Mouse (Mus musculus) v-Abl transformed pro-B cells (cell line): ENCODE measurements around the gene Swsap1.

Experiments used
- in situ Hi-C, 2 experiments: fragments of 400-800 bp; cut with MboI; formaldehyde crosslinking; loops; one replicate each; pipeline ENCODE4 v1.15.1; 2025; ENCODE audit not compliant: unreplicated experiment in 2 of 2

The Swsap1 gene

GRCm38 (mm10) chr9:21955570-21956281 lies at the start of gene Swsap1:
TSS of gene Swsap1 (plus strand) at chr9:21955755.
- in situ Hi-C loops, result no loop called here

GRCm38 (mm10) chr9:21908216-21908615 lies 47.3 kb upstream of the Swsap1 start:
- in situ Hi-C loops, result no loop called here

DNA sequence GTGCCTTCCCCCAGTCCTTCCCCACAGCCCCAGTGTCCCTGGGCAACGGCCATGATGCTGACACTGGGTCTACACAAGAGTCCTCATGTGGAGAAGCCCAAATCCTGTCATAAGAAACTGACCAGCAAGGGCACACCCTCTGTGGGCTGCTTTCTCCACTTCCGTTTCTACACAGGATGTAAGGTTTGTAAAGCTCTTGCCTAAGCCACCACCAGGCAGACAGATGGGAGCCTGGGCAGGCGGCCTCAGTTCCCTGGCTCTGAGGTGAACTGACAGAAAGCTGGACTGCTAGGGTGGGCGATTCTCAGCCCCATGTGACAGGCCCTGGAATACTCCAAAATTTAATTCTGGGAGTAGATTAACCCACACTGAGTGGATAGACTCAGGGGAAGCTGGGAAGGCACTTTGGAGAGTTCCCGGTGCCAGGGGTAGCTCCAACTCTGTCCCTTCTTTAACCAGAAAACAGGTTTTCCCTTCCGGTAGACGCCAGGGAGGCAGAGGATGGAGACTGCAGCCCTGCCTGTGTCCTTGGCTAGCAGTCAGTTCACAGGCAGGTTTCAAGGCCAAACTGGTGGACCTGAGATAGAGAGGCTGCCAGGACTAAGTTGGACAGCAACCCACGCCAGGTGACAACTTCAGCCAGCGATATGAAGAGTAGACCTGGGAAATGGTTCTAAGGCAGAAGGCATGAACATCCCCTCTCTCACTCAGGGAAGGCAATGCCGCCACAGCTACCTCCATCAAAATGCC lies 45.9 kb upstream of the Swsap1 start:
- in situ Hi-C loops, result no loop called here

GRCm38 (mm10) chr9:21916851-21917492 lies 38.6 kb upstream of the Swsap1 start:
- in situ Hi-C loops, result no loop called here

DNA sequence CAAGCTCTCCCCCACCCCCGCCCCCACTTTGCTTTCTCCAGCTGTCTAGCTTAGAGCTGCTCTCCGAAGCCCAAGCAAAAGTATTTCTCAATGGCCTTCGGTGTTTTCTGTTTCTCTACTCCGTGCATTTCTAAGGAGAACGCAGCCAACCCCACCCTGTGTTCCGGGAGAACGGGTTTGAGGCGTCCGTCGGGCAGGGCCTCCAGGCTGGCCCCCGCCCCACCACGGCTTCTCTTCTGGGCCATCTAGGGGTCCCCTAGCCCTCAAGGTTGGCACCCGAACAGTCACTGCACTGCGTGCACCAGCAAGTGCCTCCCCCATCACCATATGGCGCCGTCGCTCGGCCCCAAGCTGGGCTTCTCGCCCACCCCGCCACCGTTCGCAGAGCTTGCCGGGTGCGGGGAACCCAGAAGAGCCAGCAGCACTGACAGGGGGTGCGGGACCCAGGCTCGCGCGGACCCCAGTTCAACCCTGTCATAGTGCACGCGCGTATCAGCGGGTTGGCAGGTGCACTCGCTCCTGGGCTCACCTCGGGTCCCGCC lies 38.0 kb upstream of the Swsap1 start:
- in situ Hi-C loops, result no loop called here

GRCm38 (mm10) chr9:21918035-21918592 lies 37.4 kb upstream of the Swsap1 start, which contains the start of gene Rab3d:
TSS of gene Rab3d (minus strand) at chr9:21918192.
- in situ Hi-C loops, result no loop called here

GRCm38 (mm10) chr9:21918692-21919384 lies 36.7 kb upstream of the Swsap1 start:
- in situ Hi-C loops, result no loop called here

DNA sequence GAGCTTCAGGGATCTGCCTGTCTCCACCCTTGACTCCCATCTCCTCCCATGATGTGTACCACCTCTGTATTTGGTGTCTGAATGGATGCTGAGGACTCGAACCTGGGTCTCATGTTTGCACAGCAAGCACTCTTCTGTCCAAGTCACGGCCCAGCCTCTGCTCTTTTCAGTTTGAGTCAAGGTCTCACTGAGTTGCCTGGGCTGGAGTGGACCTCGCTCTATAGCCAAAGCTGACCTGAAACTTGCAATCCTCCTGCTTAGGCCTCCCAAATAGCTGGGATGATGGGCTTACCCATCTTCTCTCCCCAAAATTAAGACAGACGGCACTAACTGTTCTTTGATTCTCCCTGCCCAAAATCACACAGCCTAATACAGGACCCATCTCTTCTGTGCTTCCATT lies 32.5 kb upstream of the Swsap1 start:
- in situ Hi-C loops, result no loop called here

DNA sequence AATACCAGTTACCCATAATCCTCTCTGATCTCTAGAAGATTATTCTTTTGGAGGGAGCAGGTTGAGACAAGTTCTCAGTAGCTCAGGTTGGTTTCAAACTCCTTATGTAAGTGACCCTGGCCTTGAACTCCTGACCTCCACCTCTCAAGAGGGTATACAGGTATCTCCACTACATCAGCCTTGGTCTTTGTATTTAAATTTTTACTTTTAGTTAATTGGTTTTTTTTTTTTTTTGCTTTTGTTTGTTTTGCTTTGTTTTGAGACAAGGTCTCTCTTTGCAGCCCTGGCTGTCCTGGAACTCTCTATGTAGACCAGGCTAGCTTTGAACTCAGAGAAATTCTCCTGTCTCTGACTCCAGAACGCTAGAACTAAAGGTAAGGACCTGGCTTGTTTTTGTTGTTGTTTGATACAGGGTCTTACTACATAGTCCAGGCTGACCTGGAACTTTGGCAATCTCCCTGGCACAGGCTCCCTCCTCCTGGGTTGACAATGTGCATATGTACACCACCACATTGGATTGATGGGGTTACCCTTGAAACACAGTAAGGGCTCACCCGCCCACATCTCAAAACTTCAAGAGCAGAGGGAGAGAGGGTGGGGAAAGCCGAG lies 32.0 kb upstream of the Swsap1 start:
- in situ Hi-C loops, result no loop called here

DNA sequence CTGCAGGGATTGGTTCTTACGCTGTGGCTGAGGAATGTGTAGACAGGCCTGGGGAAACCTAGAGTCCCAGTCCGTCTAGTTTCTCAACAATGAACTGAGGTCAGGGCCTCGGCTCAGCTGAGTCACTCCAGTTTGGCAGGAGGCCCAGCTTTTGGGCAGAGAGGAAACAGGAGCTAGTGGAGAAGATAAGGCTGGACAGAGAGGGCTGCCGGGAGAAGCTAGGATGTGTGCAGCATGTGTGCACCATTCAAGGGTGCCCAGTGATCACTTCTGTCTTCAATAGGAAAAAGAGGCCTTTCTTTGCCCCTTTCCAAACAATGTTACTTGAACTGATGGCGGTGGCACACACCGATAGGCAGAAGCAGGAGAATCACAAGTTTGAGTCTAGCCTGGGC lies 31.5 kb upstream of the Swsap1 start:
- in situ Hi-C loops, result no loop called here

DNA sequence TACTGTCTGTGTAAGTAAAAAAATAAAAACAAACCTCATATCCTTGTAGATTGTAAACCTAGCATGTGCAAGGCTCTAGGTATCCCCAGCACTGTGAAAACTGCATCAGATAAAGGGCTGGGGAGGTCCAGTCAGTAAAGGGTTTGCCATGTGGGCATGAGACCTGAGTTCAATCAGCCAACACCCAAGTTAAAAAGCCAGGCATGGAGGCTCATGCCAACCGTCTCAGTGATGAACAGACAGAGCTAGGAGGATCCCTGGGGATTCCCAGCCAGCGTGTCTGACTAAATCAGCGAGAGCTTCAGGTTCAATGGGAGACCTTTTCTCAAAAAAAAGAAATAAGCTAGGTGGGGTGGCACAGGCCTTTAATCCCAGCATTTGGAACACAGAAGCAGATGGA lies 30.5 kb upstream of the Swsap1 start:
- in situ Hi-C loops, result no loop called here

GRCm38 (mm10) chr9:21925506-21925905 lies 30.0 kb upstream of the Swsap1 start:
- in situ Hi-C loops, result no loop called here

- in situ Hi-C loops, result no loop called here
Observed at GRCm38 (mm10) chr9:21926155-21926554, 29.4 kb upstream of the Swsap1 start.

DNA sequence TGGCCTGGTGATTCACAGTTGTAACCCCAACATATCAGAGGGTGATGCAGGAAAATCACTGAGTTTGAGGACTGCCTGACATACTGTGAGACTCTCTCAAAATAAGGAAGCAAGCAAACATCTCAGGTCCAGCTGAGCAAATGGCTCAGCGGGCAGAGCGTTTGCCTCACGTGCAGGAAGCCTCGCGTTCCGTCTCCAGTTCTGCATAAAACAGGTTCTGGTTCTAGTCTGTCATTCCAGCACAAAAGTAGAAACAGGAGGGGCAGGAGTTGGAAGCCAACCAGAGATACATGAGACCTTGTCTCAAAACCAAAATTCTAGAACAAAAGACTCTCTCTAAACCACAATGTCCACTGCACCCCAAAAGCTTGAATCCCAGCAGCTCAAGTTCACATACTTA lies 28.8 kb upstream of the Swsap1 start:
- in situ Hi-C loops, result no loop called here

- in situ Hi-C loops, result no loop called here
Observed at GRCm38 (mm10) chr9:21927208-21927753, 28.3 kb upstream of the Swsap1 start, which contains the start of the genes Ccdc159 and Tmem205. TSS of gene Ccdc159 (plus strand) at chr9:21927471. TSS of gene Tmem205 (minus strand) at chr9:21927556.

DNA sequence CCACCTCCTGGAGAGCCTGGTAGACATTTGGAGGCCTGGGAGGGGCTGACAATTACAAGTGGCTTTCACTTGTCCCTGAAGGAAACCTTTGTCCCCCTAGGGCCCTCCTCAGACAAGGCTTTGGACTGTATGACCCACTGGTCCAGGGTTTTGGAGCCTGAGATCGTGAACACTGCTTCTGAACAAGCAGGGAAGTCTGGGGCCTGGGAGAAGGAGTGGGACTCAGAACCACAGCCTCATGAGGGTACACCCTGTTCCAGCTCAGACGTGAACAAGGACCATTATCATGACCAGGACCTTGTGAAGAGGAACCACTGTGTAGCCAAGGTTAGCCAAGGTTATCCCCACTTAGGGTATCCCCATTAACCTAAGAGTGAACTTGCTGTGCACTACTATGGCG lies 26.3 kb upstream of the Swsap1 start:
- in situ Hi-C loops, result no loop called here

DNA sequence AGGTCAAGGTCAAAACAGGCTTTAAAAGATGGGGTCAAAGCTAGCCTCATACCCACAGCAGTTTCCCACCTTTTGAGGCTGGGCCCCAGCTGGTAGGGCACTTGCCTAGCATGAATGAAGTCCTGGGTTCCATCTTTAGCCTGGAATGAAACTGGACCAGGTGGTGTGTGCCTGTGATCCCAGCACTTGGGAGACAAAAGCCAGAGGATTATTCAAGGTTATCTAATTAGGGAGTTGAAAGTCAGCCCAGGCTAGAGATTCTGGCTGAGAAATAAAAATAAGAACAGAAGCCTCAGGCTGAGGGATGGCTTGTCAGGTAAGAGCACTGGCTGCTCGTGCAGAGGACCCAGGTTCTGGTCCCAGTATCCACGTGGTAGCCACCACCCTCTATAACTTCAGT lies 23.5 kb upstream of the Swsap1 start:
- in situ Hi-C loops, result no loop called here

GRCm38 (mm10) chr9:21932445-21933137 lies 23.0 kb upstream of the Swsap1 start:
- in situ Hi-C loops, result no loop called here

DNA sequence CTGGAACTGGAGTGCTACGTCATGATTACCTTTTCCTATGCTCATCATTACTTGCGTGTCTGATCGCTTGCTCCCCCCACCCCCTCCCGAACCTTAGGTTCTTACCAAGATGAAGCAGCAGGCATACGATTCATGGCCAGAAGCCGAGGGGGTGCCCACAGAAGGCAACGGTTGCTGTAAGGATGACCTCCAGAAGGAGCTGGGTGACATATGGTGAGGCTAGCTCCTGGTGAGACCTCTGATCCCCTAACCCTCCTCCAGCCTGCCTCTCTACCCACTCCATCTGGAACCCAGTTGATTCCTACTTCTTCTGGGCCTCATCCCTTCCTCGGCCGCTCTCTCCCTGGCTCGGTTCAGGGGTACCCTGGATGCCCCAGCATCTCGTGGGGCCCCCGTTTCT lies 21.5 kb upstream of the Swsap1 start:
- in situ Hi-C loops, result no loop called here
